Mouse (Mus musculus) liver, adult (tissue): ENCODE measurements around the gene Lypla2.

Experiments
- GATA4 ChIP-seq: IDR thresholded peaks from 2 replicates; pipeline ENCODE4 v1.6.1; 2014; ENCODE audit warnings: mild to moderate bottlenecking, low read length; ENCODE audit not compliant: insufficient replicate concordance

Gene Lypla2

GRCm38 (mm10) chr4:135945706-135946105 is 26.7 kb downstream of the Lypla2 start:
- TF ChIP-seq GATA4, result no peak

- TF ChIP-seq GATA4, result peak; percentile 35; the same call in 1 of the 2 replicates
Observed at GRCm38 (mm10) chr4:135943389-135943788, 29.0 kb downstream of the Lypla2 start.

GRCm38 (mm10) chr4:135942193-135942592 is 30.2 kb downstream of the Lypla2 start:
- no peak for TF ChIP-seq GATA4

- TF ChIP-seq GATA4, result no peak
Observed at GRCm38 (mm10) chr4:135938858-135939257, 33.6 kb downstream of the Lypla2 start.

GRCm38 (mm10) chr4:135935502-135935901 is 36.9 kb downstream of the Lypla2 start:
- TF ChIP-seq GATA4, result no peak

- no peak for TF ChIP-seq GATA4
Observed at GRCm38 (mm10) chr4:135934708-135935500, 37.5 kb downstream of the Lypla2 start.

GRCm38 (mm10) chr4:135931832-135932231 is 40.6 kb downstream of the Lypla2 start:
- TF ChIP-seq GATA4, result no peak

GRCm38 (mm10) chr4:135930239-135930638 is 42.2 kb downstream of the Lypla2 start:
- TF ChIP-seq GATA4, result no peak

GRCm38 (mm10) chr4:135929828-135930227 is 42.6 kb downstream of the Lypla2 start:
- TF ChIP-seq GATA4, result no peak

- no peak for TF ChIP-seq GATA4
Observed at GRCm38 (mm10) chr4:135929405-135929804, 43.0 kb downstream of the Lypla2 start.

- no peak for TF ChIP-seq GATA4
Observed at GRCm38 (mm10) chr4:135928376-135928775, 44.0 kb downstream of the Lypla2 start.

GRCm38 (mm10) chr4:135926861-135927260 is 45.6 kb downstream of the Lypla2 start:
- TF ChIP-seq GATA4, result no peak

- no peak for TF ChIP-seq GATA4
Observed at GRCm38 (mm10) chr4:135926195-135926808, 46.1 kb downstream of the Lypla2 start.

- no peak for TF ChIP-seq GATA4
Observed at GRCm38 (mm10) chr4:135925341-135925740, 47.1 kb downstream of the Lypla2 start.

GRCm38 (mm10) chr4:135924418-135924817 is 48.0 kb downstream of the Lypla2 start:
- no peak for TF ChIP-seq GATA4

GRCm38 (mm10) chr4:135922190-135922589 is 50.2 kb downstream of the Lypla2 start:
- no peak for TF ChIP-seq GATA4

GRCm38 (mm10) chr4:135921257-135922120 is 50.9 kb downstream of the Lypla2 start:
- no peak for TF ChIP-seq GATA4
